Comparison of ENCODE assay signal across 17 mouse cellular contexts in the genomic region with DNA sequence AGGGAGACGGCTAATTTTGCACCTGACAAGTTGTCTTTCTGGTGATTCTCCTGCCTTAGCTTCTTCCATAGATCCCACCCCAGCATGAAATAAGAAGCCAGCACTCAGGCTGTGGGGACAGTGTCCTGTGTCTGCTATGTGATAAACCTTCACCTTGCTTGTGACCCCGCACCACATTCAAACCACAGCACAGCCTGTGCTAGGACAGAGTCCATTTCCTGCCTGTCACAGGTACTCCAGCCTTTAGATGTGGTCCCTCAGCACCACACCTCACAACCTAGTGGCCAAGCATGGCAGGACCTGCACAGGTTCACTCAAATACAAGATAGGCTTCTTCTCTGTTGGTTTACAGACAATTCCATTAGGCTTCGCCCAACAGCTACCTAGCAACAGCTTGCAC.
"Had no signal": no experiment of that assay in that cellular context is flagged by ENCODE, and none has a peak within 500 bp of the region (broad histone marks: within the 10 kb centered on the region; RNA-seq: fewer than 3 reads in every experiment).

No protein-coding gene starts in this region.

- H3K36me3 ChIP-seq: liver, embryonic 15.5 days; midbrain, embryonic 12.5 days; midbrain, embryonic 15.5 days; neural tube, embryonic 12.5 days; neural tube, embryonic 15.5 days; stomach, embryonic 15.5 days had no signal

- ATAC-seq: intestine, embryonic 16.5 days; lung, postnatal 0 days; midbrain, embryonic 15.5 days had no signal

- DNase-seq: kidney, adult 2 months; kidney, postnatal 25 days; lung, embryonic 14.5 days; retina, postnatal 1 day; right cerebral cortex, postnatal 25 days; spleen, adult 18-20 months; thymus, postnatal 25 days had no signal

- H3K27ac ChIP-seq: kidney, postnatal 0 days; liver, embryonic 15.5 days; macrophage; midbrain, embryonic 12.5 days; midbrain, embryonic 15.5 days; neural tube, embryonic 12.5 days; neural tube, embryonic 15.5 days; stomach, embryonic 15.5 days had no signal

- H3K27me3 ChIP-seq: liver, embryonic 15.5 days; midbrain, embryonic 15.5 days; neural tube, embryonic 12.5 days; neural tube, embryonic 15.5 days; stomach, embryonic 15.5 days had no signal

- H3K4me2 ChIP-seq: liver, embryonic 15.5 days; lung, embryonic 14.5 days; midbrain, embryonic 12.5 days; midbrain, embryonic 15.5 days; neural tube, embryonic 12.5 days; neural tube, embryonic 15.5 days; stomach, embryonic 15.5 days had no signal

- H3K4me1 ChIP-seq: liver, embryonic 15.5 days; stomach, embryonic 15.5 days had no signal

- H3K4me3 ChIP-seq: liver, embryonic 15.5 days; midbrain, embryonic 12.5 days; midbrain, embryonic 15.5 days; neural tube, embryonic 12.5 days; neural tube, embryonic 15.5 days; stomach, embryonic 15.5 days had no signal

- H3K9ac ChIP-seq: liver, embryonic 15.5 days; lung, embryonic 14.5 days; midbrain, embryonic 12.5 days; midbrain, embryonic 15.5 days; neural tube, embryonic 12.5 days; neural tube, embryonic 15.5 days; stomach, embryonic 15.5 days had no signal

- H3K9me3 ChIP-seq: liver, embryonic 15.5 days; midbrain, embryonic 15.5 days; neural tube, embryonic 15.5 days; stomach, embryonic 15.5 days had no signal
